Mouse (Mus musculus) kidney, adult 2 months (tissue): ENCODE measurements around the gene Myo15b.

ENCODE experiments used
- CTCF ChIP-seq: fragments of 200-500 bp; conservative IDR thresholded peaks from 2 replicates; pipeline ENCODE4 v1.5.1; 2011; ENCODE audit warnings: low read depth, mild to moderate bottlenecking, control low read depth, low read length, moderate library complexity, mixed read lengths; ENCODE audit not compliant: insufficient read depth, insufficient read length
- POLR2A ChIP-seq: fragments of 200-500 bp; IDR thresholded peaks from one replicate; pipeline ENCODE4 v1.6.1; 2011; ENCODE audit warnings: low read depth, low read length, control low read depth

GRCm38 (mm10) chr11:115901338-115902161, 43.3 kb downstream of the Myo15b start:
- TF ChIP-seq CTCF (no peak), POLR2A (no peak)
